Mouse (Mus musculus): Measurements from ENCODE around the gene Med27. TPM values are rescaled to one million over a fixed set of nuclear protein-coding genes. Genes with fewer than 3 reads are reported as not detected.

The Med27 gene
- polyA plus RNA-seq, 1 experiment from 2014 or later = 45.0 TPM

DNA sequence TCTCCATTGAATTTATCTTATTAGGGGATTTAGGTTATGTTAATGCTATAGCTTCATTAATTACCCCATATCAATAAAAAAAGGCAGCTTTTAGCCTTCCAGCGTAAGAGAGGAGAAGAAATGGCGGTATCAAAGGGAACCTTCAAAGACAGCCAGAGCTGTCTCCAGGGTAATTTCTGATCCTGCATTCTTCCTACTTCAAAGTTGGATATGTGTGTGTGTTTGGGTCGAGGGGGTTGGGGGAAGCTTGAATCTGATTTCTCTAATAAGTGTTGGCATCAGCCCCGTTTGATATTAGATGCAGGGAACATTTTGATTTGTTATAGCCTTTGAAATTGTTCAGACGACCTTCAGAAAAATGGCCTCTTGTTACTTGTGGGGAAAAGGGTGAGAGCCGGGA, 158.2 kb downstream of the Med27 start:
- Histone ChIP-seq H3K27ac (ENCODE audit: low read length) (no peak overlapping the region), H3K4me1 (replicated peaks; ENCODE audit: control insufficient read depth, insufficient read depth, low read length) (no peaks in the 10 kb centered on the region), H3K27me3 (ENCODE audit: control insufficient read depth, insufficient read depth, low read depth, low read length) (no peaks in the 10 kb centered on the region), H3K36me3 (ENCODE audit: control insufficient read depth, insufficient read depth, low read length) (no peaks in the 10 kb centered on the region), H3K4me2 (ENCODE audit: low read depth, low read length) (no peak overlapping the region), H3K9ac (ENCODE audit: low read length) (no peak overlapping the region), H3K9me3 (ENCODE audit: control insufficient read depth, low read length) (no peaks in the 10 kb centered on the region), H3K4me3 (ENCODE audit: low read length) (no peak overlapping the region)
- ATAC-seq (ENCODE audit: low read depth) = no peak
- WGBS = 66% methylated on average over 6 of the region's 6 CpGs

DNA sequence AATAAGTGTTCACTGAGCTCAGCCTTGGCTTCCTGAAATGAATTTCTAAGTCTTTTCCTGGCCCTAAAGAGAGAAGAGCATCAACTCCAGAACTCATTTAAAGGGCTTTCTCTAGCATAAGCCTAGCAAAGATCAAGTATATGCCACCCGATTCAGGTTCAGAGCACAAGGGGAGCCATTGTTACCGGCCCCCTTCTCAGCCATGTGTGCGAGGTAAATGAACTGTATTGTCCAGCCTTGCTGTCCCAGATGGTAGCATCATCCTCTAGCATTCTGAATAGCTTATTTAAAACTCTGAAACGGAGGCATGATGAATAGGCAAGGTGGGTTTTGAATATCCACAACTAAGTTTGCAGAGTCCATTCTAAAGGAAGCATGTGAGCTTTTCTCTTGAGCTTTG, 159.8 kb downstream of the Med27 start:
- H3K36me3 ChIP-seq (ENCODE audit: control insufficient read depth, insufficient read depth, low read length) = no peaks in the 10 kb centered on the region
- no peak for ATAC-seq (ENCODE audit: low read depth)
- no peak overlapping the region for H3K9ac ChIP-seq (ENCODE audit: low read length)
- WGBS = 62% methylated on average over 4 of the region's 4 CpGs
- H3K4me1 ChIP-seq (replicated peaks; ENCODE audit: control insufficient read depth, insufficient read depth, low read length) = no peaks in the 10 kb centered on the region
- H3K4me3 ChIP-seq (ENCODE audit: low read length) = no peak overlapping the region
- H3K4me2 ChIP-seq (ENCODE audit: low read depth, low read length) = no peak overlapping the region
- H3K9me3 ChIP-seq (ENCODE audit: control insufficient read depth, low read length) = no peaks in the 10 kb centered on the region
- no peaks in the 10 kb centered on the region for H3K27me3 ChIP-seq (ENCODE audit: control insufficient read depth, insufficient read depth, low read depth, low read length)
- no peak overlapping the region for H3K27ac ChIP-seq (ENCODE audit: low read length)

DNA sequence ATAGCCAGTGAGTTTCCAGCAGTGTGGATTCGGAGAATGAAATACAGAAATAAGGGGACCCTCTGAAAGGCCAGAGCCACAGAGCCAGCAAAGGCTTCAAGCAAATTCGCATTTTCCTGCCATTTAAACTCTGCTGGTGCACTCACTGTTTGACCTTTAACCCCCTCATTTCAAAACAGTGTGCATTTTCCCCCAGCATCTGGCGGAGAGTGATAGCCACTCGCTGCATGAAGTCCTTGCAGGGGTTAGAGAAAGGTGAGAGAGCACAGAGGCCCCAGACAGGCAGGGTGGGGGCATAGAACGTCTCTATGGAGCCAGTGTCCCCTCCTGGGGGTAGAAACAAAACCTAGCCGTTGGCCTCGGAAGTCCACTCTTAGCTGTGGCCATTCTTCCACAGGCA, 166.5 kb downstream of the Med27 start:
- Histone ChIP-seq H3K9ac (ENCODE audit: low read length) (no peak overlapping the region), H3K27ac (ENCODE audit: low read length) (no peak overlapping the region)

DNA sequence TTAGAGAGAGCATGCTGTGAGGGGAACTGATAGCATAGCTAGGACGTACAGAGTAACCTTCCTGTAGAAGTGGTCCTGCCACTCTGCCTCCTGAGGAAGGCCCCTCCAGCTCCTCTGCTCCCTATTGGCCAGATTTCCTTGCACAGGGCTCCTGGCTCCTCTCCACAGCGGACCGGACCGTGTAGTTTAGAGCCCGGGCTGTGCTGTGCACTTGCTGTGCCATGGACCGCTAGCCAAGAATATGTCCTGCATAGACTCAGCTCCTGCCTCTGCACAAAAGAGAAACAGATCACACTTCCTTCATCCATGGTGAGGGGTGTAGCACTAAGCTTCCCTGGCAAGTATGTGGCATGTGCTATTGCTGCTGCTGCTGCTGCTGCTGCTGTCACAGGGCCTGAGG, 168.2 kb downstream of the Med27 start:
- no peak; the same call in 1 of the 2 replicates for ATAC-seq (ENCODE audit: low read depth)
- WGBS = 75% methylated on average over 6 of the region's 6 CpGs
- no peaks in the 10 kb centered on the region for H3K27me3 ChIP-seq (ENCODE audit: control insufficient read depth, insufficient read depth, low read depth, low read length)

More for the DNA sequence above, 166.5 kb downstream of the Med27 start:
- no peak for ATAC-seq (ENCODE audit: low read depth)
- Histone ChIP-seq H3K9me3 (ENCODE audit: control insufficient read depth, low read length) (no peaks in the 10 kb centered on the region), H3K4me3 (ENCODE audit: low read length) (no peak overlapping the region), H3K4me2 (ENCODE audit: low read depth, low read length) (no peak overlapping the region), H3K27me3 (ENCODE audit: control insufficient read depth, insufficient read depth, low read depth, low read length) (no peaks in the 10 kb centered on the region), H3K36me3 (ENCODE audit: control insufficient read depth, insufficient read depth, low read length) (no peaks in the 10 kb centered on the region), H3K4me1 (replicated peaks; ENCODE audit: control insufficient read depth, insufficient read depth, low read length) (no peaks in the 10 kb centered on the region)
- WGBS = 44% methylated on average over 7 of the region's 7 CpGs

DNA sequence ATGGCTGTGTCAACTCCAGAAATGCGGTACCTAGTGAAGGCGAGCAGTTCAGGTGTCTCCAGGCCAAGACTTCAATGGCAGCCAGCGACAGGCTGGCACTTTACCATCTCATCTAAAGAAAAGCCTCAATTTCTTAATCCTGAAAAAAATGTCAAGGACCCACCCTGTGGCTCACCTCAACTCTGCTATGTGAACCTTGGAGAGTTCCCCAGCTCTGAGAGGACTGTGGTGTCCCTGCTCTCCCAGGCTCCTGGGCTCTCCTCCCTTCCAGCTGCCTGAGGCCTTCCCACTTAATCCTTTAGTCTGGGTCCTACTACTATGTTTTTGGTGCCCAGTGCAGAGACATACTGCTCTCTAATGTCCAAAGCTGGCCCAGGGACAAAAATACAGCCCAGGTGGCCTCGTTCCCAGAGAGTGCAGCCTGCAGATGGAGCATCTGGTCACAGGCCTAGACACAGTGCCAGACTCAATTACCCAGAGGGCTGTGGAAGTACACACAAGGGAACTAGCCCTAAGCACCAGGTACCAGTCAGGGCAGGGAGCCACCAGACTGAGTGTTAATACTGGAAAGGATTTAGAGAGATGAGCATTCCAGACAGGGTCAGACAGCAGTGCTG, 169.3 kb downstream of the Med27 start:
- H3K4me1 ChIP-seq (replicated peaks; ENCODE audit: control insufficient read depth, insufficient read depth, low read length) = no peaks in the 10 kb centered on the region
- no peak for ATAC-seq (ENCODE audit: low read depth)
- WGBS = 86% methylated on average over 4 of the region's 4 CpGs
- no peak overlapping the region for H3K4me3 ChIP-seq (ENCODE audit: low read length)
- H3K4me2 ChIP-seq (ENCODE audit: low read depth, low read length) = no peak overlapping the region
- no peaks in the 10 kb centered on the region for H3K36me3 ChIP-seq (ENCODE audit: control insufficient read depth, insufficient read depth, low read length)
- H3K27ac ChIP-seq (ENCODE audit: low read length) = no peak overlapping the region
- no peaks in the 10 kb centered on the region for H3K27me3 ChIP-seq (ENCODE audit: control insufficient read depth, insufficient read depth, low read depth, low read length)
- no peak overlapping the region for H3K9ac ChIP-seq (ENCODE audit: low read length)
- no peaks in the 10 kb centered on the region for H3K9me3 ChIP-seq (ENCODE audit: control insufficient read depth, low read length)

More for the DNA sequence above, 168.2 kb downstream of the Med27 start:
- no peak overlapping the region for H3K4me3 ChIP-seq (ENCODE audit: low read length)
- H3K9me3 ChIP-seq (ENCODE audit: control insufficient read depth, low read length) = no peaks in the 10 kb centered on the region
- no peak overlapping the region for H3K27ac ChIP-seq (ENCODE audit: low read length)
- H3K9ac ChIP-seq (ENCODE audit: low read length) = no peak overlapping the region
- H3K4me2 ChIP-seq (ENCODE audit: low read depth, low read length) = no peak overlapping the region
- no peaks in the 10 kb centered on the region for H3K4me1 ChIP-seq (replicated peaks; ENCODE audit: control insufficient read depth, insufficient read depth, low read length)
- H3K36me3 ChIP-seq (ENCODE audit: control insufficient read depth, insufficient read depth, low read length) = no peaks in the 10 kb centered on the region

DNA sequence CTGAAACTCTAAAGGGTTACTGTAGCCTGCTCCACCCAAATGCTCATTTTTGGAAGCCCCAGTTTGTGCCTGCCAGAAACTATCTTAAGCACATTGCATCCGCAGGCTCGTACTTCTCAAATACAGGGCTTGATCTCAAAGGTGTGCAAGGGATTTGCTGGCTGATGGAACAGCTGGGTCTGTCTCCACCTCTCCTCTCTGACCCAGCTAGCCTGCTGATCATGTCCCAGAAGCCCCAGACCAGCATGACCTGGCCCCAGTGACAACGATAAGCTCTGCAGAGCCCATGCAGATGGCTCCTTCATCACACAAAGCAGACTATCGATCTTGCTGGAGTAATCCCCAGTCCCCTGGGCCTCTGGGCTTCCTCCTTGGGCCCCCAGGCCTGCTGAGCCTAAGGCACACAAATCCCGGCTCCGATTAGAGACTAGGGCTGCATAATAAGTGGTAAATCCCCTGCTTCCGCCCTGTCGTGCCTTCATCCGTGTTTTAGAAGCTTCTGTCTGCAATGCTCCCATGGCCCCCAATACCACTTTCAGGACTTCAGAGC, 170.1 kb downstream of the Med27 start:
- no peak for ATAC-seq (ENCODE audit: low read depth)
- no peaks in the 10 kb centered on the region for H3K9me3 ChIP-seq (ENCODE audit: control insufficient read depth, low read length)
- 45% methylated on average over 9 of the region's 9 CpGs for WGBS
- H3K4me2 ChIP-seq (ENCODE audit: low read depth, low read length) = no peak overlapping the region
- H3K4me1 ChIP-seq (replicated peaks; ENCODE audit: control insufficient read depth, insufficient read depth, low read length) = no peaks in the 10 kb centered on the region
- no peak overlapping the region for H3K9ac ChIP-seq (ENCODE audit: low read length)
- no peak overlapping the region for H3K27ac ChIP-seq (ENCODE audit: low read length)
- H3K27me3 ChIP-seq (ENCODE audit: control insufficient read depth, insufficient read depth, low read depth, low read length) = no peaks in the 10 kb centered on the region
- H3K36me3 ChIP-seq (ENCODE audit: control insufficient read depth, insufficient read depth, low read length) = no peaks in the 10 kb centered on the region
- no peak overlapping the region for H3K4me3 ChIP-seq (ENCODE audit: low read length)

DNA sequence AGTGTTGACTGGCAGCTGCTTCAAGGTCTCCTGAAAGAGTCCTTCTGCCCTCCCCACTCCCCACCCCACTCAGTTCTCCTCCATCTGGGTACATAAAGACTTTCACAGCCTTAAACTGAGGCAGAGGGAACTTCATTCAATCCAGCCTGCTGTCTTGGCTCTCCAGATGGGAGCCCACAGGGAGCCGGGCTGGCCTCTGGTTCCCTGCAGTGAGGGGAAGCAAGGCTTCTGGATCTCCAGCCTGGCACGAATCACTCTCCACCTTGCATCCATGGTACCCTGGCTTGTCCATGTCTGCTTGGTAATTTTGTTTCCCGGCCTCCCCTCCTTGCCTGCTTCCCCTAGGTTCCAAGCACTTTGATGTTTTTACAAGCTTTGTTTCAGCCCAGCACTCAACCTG, 172.8 kb downstream of the Med27 start:
- Histone ChIP-seq H3K4me1 (replicated peaks; ENCODE audit: control insufficient read depth, insufficient read depth, low read length) (no peaks in the 10 kb centered on the region; the same call in 1 of the 2 replicates), H3K4me2 (ENCODE audit: low read depth, low read length) (no peak overlapping the region), H3K27me3 (ENCODE audit: control insufficient read depth, insufficient read depth, low read depth, low read length) (no peaks in the 10 kb centered on the region), H3K9ac (ENCODE audit: low read length) (no peak overlapping the region), H3K4me3 (ENCODE audit: low read length) (no peak overlapping the region), H3K27ac (ENCODE audit: low read length) (no peak overlapping the region), H3K36me3 (ENCODE audit: control insufficient read depth, insufficient read depth, low read length) (no peaks in the 10 kb centered on the region), H3K9me3 (ENCODE audit: control insufficient read depth, low read length) (no peaks in the 10 kb centered on the region)
- no peak for ATAC-seq (ENCODE audit: low read depth)
- WGBS = 51% methylated on average over 3 of the region's 3 CpGs

DNA sequence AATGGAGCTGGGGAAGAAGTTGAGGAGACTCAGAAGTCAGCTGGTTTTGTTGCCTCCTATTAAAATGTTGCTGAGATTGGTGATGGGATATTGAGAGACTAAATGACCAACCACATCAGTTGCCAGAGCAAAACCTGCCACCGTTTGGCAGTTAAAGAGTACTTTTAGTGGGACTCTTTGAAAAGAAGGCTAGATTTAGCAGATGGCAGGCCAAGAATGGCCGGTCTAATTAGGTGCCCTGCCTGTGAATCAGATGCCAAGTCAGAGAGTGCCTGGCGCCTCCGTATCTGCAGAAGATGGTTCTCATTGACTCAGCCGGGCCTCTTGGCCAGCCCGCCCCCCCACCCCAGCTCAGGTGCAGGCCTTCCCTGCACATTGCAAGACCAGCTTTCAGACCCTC, 173.6 kb downstream of the Med27 start:
- no peaks in the 10 kb centered on the region for H3K27me3 ChIP-seq (ENCODE audit: control insufficient read depth, insufficient read depth, low read depth, low read length)
- H3K4me1 ChIP-seq (replicated peaks; ENCODE audit: control insufficient read depth, insufficient read depth, low read length) = peaks cover 2% of the 10 kb centered on the region; the same call in 1 of the 2 replicates
- ATAC-seq (ENCODE audit: low read depth) = no peak
- H3K27ac ChIP-seq (ENCODE audit: low read length) = no peak overlapping the region
- H3K9me3 ChIP-seq (ENCODE audit: control insufficient read depth, low read length) = no peaks in the 10 kb centered on the region
- H3K9ac ChIP-seq (ENCODE audit: low read length) = no peak overlapping the region
- no peak overlapping the region for H3K4me3 ChIP-seq (ENCODE audit: low read length)
- 82% methylated on average over 6 of the region's 6 CpGs for WGBS
- no peaks in the 10 kb centered on the region for H3K36me3 ChIP-seq (ENCODE audit: control insufficient read depth, insufficient read depth, low read length)
- H3K4me2 ChIP-seq (ENCODE audit: low read depth, low read length) = no peak overlapping the region

DNA sequence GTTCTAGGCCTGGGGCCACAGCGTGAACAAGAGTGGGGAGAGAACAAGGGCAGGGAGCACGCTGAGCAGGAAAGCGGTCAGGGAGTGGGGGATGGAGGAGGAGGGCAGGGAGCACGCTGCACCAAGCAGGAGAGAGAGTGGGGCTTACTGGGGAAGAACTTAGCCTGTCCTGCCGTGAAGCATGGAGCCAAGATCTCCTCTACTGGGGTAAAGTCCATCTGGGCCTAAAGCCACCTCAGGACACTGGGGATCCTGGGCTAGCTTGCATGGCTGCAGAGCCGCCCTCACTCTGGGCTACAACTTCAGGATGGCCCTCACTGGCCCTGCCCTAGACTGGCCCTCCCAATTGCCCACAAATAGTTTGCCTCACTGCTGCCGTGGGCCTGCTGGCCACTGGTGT, 174.9 kb downstream of the Med27 start:
- no peaks in the 10 kb centered on the region for H3K9me3 ChIP-seq (ENCODE audit: control insufficient read depth, low read length)
- H3K4me2 ChIP-seq (ENCODE audit: low read depth, low read length) = no peak overlapping the region
- H3K27ac ChIP-seq (ENCODE audit: low read length) = no peak overlapping the region
- peaks cover 2% of the 10 kb centered on the region; the same call in 1 of the 2 replicates for H3K4me1 ChIP-seq (replicated peaks; ENCODE audit: control insufficient read depth, insufficient read depth, low read length)
- no peak overlapping the region for H3K4me3 ChIP-seq (ENCODE audit: low read length)
- no peaks in the 10 kb centered on the region for H3K36me3 ChIP-seq (ENCODE audit: control insufficient read depth, insufficient read depth, low read length)
- ATAC-seq (ENCODE audit: low read depth) = no peak
- H3K9ac ChIP-seq (ENCODE audit: low read length) = no peak overlapping the region
- 75% methylated on average over 7 of the region's 7 CpGs for WGBS
- no peaks in the 10 kb centered on the region for H3K27me3 ChIP-seq (ENCODE audit: control insufficient read depth, insufficient read depth, low read depth, low read length)

Measured in lung, embryonic 16.5 days (tissue).